Mouse (Mus musculus) embryo, embryonic 10 days (tissue): ENCODE measurements around the gene Neurl1a.
"Not testable (repeated sequence)": the region's sequence is repeated elsewhere in the genome, so short reads cannot be mapped to it uniquely, and the experiment has no call there.

ENCODE experiments used
- DNase-seq: peaks from one replicate; pipeline ENCODE4 v3.0.0-alpha.2; 2015; ENCODE audit warnings: low spot score

The Neurl1a gene

GRCm38 (mm10) chr19:47178431-47179271 lies at the start of gene Neurl1a:
Gene Neurl1a (plus strand): TSS chr19:47178820.
- peak; percentile 80 for DNase-seq

DNA sequence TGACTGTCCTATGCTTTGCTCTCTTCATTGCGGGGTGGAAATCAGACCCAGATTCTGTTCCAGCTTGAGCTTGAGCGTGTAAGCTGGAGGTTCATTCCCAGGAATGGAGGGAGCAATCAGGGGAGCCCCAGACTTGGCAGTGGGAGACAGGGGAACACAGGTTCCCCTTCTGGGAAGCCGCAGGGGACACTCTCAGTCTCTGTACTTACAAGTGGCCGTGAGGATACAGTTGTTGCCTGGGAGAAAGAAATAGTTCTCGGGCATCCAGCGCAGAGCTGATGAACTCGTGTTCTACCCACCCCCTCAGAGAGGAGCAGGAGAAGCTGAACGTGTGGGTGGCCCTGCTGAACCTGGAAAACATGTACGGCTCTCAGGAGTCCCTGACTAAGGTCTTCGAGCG lies 49.8 kb upstream of the Neurl1a start:
- DNase-seq = no peak

GRCm38 (mm10) chr19:47130551-47131125 lies 48.0 kb upstream of the Neurl1a start:
- DNase-seq = no peak

DNA sequence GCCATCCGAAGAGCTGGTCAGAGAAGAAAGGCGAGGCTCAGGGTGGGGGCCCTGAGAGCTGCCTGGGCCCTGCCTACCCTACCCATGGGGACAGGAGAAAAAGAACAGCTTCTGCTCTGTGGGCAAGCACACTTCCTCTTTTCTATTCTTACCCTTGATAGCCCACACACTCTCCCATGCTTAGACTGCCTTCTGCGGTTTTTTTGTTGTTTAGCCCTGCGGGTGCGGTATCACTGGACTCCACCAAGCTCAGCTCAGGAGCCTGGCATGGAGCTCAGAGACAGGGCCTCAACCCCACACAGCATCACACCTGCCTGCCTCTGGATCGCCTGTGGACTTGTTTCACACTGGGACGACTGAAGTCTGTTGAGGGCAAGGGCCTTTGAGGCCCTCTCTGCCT lies 45.5 kb upstream of the Neurl1a start:
- no peak for DNase-seq

GRCm38 (mm10) chr19:47135568-47135967 lies 43.1 kb upstream of the Neurl1a start:
- no peak for DNase-seq

- no peak for DNase-seq
Observed at GRCm38 (mm10) chr19:47136170-47136569, 42.5 kb upstream of the Neurl1a start.

DNA sequence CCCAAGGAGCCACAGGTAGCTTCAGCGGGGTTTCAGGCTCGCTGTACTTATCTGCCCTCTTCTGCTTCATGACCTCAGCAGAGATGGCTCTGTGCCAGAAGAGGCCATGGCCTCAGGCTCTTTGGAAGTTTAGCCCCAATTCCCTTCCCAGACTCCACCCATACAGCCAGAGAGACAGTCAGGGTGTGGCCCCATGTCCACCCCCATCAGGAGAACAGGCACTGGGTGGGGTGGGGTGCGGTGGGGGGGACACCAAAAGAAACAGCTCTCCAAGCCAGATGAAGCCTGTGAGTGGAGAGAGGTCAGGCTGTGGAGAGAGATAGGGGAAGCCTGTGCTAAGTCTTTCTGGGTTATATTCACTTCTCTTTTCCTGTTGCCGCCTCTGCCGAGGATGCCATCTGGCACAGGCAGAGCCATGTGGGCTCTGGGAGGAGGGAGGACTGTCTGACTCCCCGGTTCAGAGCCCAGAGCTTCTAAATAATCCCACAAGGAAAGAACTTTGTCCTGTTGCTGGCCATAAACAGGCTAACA lies 41.5 kb upstream of the Neurl1a start:
- DNase-seq = no peak

GRCm38 (mm10) chr19:47137771-47138421 lies 40.7 kb upstream of the Neurl1a start, which contains the start of gene Calhm2:
Gene Calhm2 (minus strand): TSS chr19:47138294.
- peak; percentile 58 for DNase-seq

DNA sequence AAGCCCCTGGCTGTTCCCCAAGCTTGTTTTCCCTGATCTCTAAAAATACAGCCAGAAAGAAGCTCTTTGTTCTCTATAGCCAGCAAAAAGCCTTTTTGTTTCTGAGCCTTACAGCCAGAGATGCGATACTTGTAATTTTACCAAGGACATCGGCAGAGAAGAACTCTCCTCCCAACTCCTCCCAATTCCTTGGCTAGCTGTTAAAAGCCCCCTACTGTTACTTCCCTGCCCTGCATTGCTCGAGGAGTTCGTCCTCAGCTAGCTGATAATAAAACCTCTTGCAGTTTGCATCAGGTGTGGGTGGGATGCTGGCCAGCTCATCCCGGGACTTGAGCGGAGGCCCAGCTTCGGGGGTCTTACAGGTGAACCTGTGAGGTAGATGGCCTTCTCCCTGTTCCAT lies 39.0 kb upstream of the Neurl1a start:
- DNase-seq = not testable (repeated sequence)

DNA sequence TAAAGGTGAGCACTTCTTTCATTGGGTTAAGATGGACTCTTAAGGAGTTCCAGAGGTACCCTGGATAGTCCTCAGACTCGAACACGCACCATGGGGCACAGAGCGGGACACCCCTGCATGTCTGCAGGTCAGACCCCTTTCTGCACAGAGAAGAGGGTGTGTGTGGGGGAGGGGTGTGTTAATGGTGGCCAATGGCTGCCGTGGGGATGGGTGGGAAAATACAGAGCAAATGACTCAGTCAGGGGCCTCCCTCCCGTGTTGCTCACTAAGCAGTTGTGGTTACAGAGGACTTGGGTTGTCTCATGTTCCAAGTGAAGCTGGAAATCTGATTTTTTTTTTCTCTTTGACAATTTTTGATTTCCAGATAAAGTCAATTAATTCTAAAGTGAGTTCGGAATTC lies 36.2 kb upstream of the Neurl1a start:
- no peak for DNase-seq

GRCm38 (mm10) chr19:47144154-47144553 lies 34.5 kb upstream of the Neurl1a start, which contains the start of gene Calhm1:
Gene Calhm1 (minus strand): TSS chr19:47144254.
- no peak for DNase-seq

DNA sequence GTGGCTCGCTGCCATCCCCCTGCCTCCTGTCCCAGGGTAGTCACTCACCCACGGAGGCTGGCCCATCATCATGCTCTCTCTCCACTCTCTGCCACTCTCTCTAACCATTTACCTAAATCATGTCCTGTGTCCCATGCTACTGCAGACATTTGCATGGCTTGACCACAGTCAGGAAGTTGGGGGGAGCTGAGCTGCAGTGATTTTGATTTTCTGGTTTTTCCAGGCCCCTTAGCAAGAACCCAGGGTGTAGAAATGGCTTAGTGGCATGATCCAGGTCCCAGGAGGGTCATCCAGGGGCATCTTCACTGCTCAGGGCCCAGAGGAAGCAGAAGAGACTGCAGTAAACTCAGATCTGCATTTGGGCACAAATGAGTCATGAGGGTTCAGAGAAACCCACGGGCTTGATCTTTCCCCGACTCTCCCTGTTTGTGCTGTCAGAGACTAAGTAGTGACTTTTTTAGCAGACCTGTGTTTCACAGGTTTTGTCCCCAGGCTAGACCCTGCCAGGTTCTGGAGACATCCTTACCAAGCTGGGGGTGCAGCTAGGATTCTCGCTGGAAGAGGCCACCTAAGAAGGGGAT lies 30.3 kb upstream of the Neurl1a start:
- no peak for DNase-seq

DNA sequence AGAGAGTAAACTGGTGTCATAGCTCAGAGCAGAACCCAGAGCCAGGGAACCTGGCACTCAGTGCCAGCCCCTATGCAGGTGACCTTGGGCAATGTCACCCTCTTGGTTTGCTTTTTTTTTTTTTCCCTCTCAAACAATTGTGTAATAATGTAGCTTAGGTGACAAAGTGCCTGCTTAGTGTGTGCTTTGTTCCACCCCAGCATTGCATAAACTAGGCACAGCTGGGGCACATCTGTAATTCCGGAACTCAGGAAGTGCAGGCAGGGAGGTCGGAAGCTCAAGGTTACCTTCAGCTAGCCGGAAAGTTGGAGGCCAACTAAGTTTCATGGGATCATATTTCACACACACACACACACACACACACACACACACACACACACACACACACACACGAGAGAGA lies 28.8 kb upstream of the Neurl1a start:
- no peak for DNase-seq

- DNase-seq = peak; percentile 14
Observed at GRCm38 (mm10) chr19:47151332-47152061, 27.1 kb upstream of the Neurl1a start.

DNA sequence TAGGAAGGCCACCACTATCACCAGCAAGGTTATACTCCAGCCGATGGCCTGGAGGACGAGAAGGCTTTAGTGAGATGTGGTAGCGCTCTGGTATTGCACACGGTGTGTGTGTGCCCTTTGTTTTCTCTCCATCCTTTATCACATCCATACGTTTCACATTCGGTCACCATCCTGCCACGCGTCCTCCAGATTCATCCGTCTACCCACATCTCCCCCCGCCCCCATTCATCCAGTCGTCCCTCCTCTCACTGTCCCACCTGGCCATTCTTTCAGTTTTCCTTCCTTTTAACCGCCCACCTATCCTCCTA lies 26.6 kb upstream of the Neurl1a start:
- DNase-seq = no peak

DNA sequence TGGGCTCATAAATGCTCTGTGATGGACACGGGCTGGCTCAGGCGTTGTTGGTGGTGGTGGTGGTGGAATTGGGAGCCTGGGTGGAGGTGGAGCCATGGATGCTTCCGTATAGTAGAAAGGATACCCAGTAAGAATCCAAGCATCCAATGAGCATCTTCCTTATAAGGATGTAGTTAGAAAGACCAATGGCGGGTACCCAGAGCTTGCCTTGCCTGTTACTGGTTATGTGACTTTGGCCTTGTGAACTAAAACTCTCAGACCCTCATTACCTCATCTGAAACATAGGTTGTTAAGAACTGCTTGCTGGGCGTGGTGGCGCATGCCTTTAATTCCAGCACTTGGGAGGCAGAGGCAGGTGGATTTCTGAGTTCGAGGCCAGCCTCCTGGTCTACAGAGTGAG lies 24.9 kb upstream of the Neurl1a start:
- DNase-seq = no peak

- DNase-seq = no peak
Observed at GRCm38 (mm10) chr19:47157664-47158063, 21.0 kb upstream of the Neurl1a start, which contains the start of gene Calhm3. Gene Calhm3 (minus strand): TSS chr19:47157764.

DNA sequence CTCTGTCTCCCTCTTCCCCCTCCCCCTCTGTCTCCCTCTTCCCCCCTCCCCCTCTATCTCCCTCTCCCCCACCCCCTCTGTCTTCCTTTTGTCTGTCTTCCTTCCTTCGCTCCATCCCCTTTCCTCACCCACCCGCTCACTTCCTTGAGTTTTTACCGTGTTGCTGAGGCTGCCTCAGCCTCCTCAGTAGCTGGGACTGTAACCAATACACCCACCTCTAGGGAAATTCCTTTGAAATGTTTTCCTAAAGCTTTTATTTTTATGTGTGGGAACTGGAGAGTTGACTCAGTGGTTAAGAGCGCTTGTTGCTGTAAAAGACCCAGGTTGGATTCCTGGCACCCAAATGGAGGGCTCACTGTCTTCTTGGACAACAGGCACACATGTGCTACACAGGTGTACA lies 17.0 kb upstream of the Neurl1a start:
- DNase-seq = no peak

DNA sequence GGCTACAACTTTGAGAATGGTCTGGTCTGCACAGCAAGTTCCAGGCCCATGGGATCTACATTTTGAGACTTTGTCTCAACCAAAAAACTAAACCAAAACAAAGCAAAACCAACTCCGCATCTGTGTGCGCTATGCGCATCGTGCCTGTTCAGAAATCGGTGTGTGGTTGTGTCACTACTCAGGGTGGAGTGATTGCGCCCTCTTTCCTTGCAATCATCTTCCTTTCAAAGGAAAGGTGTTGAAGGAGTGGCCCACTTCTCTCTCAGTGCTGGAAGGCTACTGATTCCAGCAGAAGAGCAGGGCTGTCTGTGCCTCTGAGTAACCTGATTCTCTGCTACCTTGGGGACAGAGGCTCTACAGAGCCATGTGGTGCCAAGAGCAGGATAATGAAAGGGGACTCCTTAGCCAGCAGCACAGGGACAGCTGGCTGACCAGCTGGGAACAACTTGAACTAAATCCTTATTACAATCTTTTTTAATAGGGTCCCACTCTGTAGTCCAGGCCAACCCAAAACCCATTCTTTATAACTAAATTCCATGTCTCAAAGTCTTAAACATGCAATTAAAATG lies 15.4 kb upstream of the Neurl1a start:
- no peak for DNase-seq

GRCm38 (mm10) chr19:47166758-47167157 lies 11.9 kb upstream of the Neurl1a start:
- peak; percentile 29 for DNase-seq

DNA sequence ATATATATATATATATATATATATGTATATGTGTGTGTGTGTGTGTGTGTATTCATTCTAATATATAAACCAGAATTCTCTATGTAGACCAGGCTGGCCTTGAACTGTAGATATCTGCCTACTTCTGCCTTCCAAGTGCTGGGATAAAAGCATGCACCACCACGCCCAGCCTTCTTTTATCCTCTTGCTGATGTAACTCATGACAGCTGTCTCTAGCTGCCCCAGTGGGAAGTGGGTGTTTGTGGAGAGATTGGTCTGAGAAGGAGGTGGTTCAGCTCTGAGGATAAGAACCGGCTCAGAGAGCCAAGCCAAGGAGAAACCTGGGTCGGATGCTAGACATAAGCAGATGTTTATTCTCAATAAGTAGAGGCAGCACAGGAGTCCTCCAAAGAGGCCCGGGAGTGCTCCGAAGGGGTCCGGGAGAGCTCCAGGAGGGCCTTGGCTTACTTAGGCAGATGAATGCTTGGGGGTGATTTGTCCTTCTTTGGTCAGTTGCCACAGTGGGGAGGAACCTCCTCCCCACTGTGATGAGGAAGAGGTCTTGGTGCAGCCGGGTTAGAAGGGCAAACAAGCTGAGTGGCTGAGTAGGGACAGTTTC lies 10.9 kb upstream of the Neurl1a start:
- no peak for DNase-seq
